Mouse (Mus musculus): ENCODE measurements around the gene Ifi35. TPM values are rescaled to one million over a fixed set of nuclear protein-coding genes. Genes with fewer than 3 reads are reported as not detected.
A peak's percentile ranks its signal among the peaks of the same experiment; 100 is the strongest.

The Ifi35 gene
- 2.2 TPM in 2 replicates for polyA plus RNA-seq (2016; fragmentation: Nextera tagmentation; extraction: Ambion mirVana)

DNA sequence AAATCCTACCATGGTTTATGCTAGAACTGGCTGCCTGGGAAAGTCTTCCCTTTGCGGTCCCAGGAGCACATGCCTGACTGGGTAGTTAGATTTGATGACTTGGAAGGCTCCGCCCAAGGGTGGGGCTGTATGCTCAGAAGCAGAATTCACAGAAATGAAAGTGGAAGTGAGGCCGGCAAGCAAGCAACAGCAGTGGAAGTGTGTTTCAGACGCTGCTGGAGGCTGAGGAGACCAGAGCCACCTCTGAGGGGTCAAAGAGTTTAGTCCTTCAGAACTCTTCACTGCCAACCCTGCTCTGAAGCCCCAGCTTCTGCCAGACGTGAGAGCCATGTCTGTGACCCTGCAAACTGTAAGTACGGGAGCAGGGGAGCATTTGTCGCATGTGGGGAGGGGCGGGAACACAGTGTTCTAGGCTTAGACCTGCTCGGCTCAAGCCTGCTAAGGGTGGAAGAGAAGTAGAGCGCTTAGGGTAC, at the start of gene Ifi35:
Gene Ifi35 (plus strand): TSS at position 134 of the 473 bp plus-strand sequence.
- 49% methylated on average over 10 of the region's 10 CpGs for WGBS
- H3K9ac ChIP-seq, result no peak within 1 kb of the TSS
- no peak for ATAC-seq (ENCODE audit: low FRiP score)

DNA sequence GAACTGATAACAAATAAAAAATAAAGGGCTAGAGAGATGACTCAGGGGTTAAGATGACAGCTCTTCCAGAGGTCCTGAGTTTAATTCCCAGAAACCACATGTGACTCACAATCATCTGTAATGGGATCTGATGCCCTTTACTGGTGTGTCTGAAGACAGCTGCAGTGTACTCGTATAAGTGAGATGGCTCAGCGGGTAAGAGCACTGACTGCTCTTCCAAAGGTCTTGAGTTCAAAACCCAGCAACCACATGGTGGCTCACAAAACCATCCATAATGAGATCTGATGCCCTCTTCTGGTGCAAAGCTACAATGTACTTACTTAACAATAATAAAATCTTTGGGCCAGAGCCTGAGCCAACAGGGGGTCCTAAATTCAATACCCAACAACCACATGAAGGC, 32.9 kb upstream of the Ifi35 start:
- peaks cover 8% of the 10 kb centered on the region for H3K4me1 ChIP-seq
- H3K27ac ChIP-seq, result no peak overlapping the region
- H3K36me3 ChIP-seq (replicated peaks), result peaks cover 37% of the 10 kb centered on the region
- H3K9ac ChIP-seq, result no peak overlapping the region
- 90% methylated on average over 2 of the region's 2 CpGs for WGBS
- no peak overlapping the region for H3K4me3 ChIP-seq (replicated peaks)
- H3K27me3 ChIP-seq, result no peaks in the 10 kb centered on the region
- no peak for ATAC-seq (ENCODE audit: low FRiP score)
- no peak overlapping the region for H3K4me2 ChIP-seq
- H3K9me3 ChIP-seq, result no peaks in the 10 kb centered on the region

More for the DNA sequence above, at the start of gene Ifi35:
- peaks cover 27% of the 10 kb centered on the region for H3K36me3 ChIP-seq (replicated peaks)
- H3K27ac ChIP-seq, result no peak within 1 kb of the TSS
- H3K9me3 ChIP-seq, result no peaks in the 10 kb centered on the region
- H3K4me1 ChIP-seq, result peaks cover 10% of the 10 kb centered on the region
- no peaks in the 10 kb centered on the region for H3K27me3 ChIP-seq
- 0 out of 2 replicates have a peak within 1 kb of the TSS, but pooled peaks have one; percentile 4 for H3K4me3 ChIP-seq (replicated peaks)
- peak within 1 kb of the TSS; percentile 8; the same call in 1 of the 2 replicates for H3K4me2 ChIP-seq

DNA sequence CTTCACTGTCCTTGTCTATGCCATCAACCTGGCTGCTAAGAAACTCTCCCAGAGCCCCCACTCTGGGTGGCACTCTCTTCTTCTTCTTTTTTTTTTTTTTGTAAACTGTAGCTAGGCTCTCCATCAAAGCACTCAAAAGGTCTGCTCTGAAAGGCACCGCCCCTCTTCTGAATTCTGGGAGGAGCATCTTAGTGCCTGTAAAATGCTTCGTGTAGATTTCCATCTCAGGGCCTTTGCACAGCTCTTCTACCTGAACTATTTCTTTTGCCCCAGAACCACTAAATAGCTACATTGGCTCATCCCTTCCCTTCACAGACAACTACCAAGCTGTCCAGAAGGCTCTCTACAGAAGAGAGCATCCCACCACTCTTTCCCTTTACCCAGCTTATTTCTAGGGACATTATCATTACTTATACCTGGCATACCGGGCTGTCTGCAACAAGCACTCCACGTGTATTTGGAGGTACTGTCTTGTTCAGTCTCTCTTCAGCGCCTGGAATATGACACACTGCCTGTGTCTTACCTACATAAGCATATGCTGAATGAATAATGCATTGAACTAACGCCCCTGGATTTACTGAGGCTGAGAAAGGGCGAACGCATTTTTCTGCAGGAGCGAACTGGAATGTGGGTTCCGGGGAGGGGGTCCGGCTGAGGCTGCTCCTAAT, 31.6 kb upstream of the Ifi35 start:
- Histone ChIP-seq H3K27me3 (no peaks in the 10 kb centered on the region), H3K9me3 (no peaks in the 10 kb centered on the region), H3K4me1 (peaks cover 8% of the 10 kb centered on the region), H3K4me3 (replicated peaks) (peak overlapping the region; percentile 84), H3K9ac (peak overlapping the region; percentile 87), H3K36me3 (replicated peaks) (peaks cover 24% of the 10 kb centered on the region), H3K4me2 (peak overlapping the region; percentile 89), H3K27ac (peak overlapping the region; percentile 82)
- no peak; the same call in 1 of the 2 replicates for ATAC-seq (ENCODE audit: low FRiP score)
- WGBS, result 2% methylated on average over 11 of the region's 11 CpGs

- Histone ChIP-seq H3K27me3 (no peaks in the 10 kb centered on the region), H3K27ac (peak within 1 kb of the TSS; percentile 82), H3K9me3 (no peaks in the 10 kb centered on the region), H3K9ac (peak within 1 kb of the TSS; percentile 87), H3K4me1 (peaks cover 8% of the 10 kb centered on the region), H3K4me3 (replicated peaks) (peak within 1 kb of the TSS; percentile 84), H3K36me3 (replicated peaks) (peaks cover 17% of the 10 kb centered on the region), H3K4me2 (peak within 1 kb of the TSS; percentile 89)
- WGBS, result 1% methylated on average over 45 of the region's 45 CpGs
- peak; percentile 86 for ATAC-seq (ENCODE audit: low FRiP score)
These were observed 30.9 kb upstream of the Ifi35 start, which contains the start of gene Aarsd1 for GRCm38 (mm10) chr11:101417101-101417855. Gene Aarsd1 (minus strand): TSS chr11:101417615.

- no peaks in the 10 kb centered on the region for H3K9me3 ChIP-seq
- no peak overlapping the region for H3K4me2 ChIP-seq
- H3K36me3 ChIP-seq (replicated peaks), result peaks cover under 1% of the 10 kb centered on the region; the same call in 1 of the 2 replicates
- WGBS, result 64% methylated on average over 6 of the region's 6 CpGs
- no peak overlapping the region for H3K27ac ChIP-seq
- peaks cover 8% of the 10 kb centered on the region for H3K27me3 ChIP-seq
- no peak overlapping the region for H3K4me3 ChIP-seq (replicated peaks)
- ATAC-seq (ENCODE audit: low FRiP score), result no peak
- no peak overlapping the region for H3K9ac ChIP-seq
- H3K4me1 ChIP-seq, result peaks cover 11% of the 10 kb centered on the region
These were observed 29.2 kb upstream of the Ifi35 start for GRCm38 (mm10) chr11:101418991-101419390.

GRCm38 (mm10) chr11:101419610-101420009, 28.6 kb upstream of the Ifi35 start:
- peaks cover 11% of the 10 kb centered on the region for H3K27me3 ChIP-seq
- H3K4me3 ChIP-seq (replicated peaks), result no peak overlapping the region
- no peak for ATAC-seq (ENCODE audit: low FRiP score)
- no peak overlapping the region for H3K4me2 ChIP-seq
- H3K36me3 ChIP-seq (replicated peaks), result no peaks in the 10 kb centered on the region
- H3K4me1 ChIP-seq, result peaks cover 17% of the 10 kb centered on the region
- H3K9ac ChIP-seq, result no peak overlapping the region
- no peak overlapping the region for H3K27ac ChIP-seq
- 26% methylated on average over 3 of the region's 3 CpGs for WGBS
- H3K9me3 ChIP-seq, result no peaks in the 10 kb centered on the region

DNA sequence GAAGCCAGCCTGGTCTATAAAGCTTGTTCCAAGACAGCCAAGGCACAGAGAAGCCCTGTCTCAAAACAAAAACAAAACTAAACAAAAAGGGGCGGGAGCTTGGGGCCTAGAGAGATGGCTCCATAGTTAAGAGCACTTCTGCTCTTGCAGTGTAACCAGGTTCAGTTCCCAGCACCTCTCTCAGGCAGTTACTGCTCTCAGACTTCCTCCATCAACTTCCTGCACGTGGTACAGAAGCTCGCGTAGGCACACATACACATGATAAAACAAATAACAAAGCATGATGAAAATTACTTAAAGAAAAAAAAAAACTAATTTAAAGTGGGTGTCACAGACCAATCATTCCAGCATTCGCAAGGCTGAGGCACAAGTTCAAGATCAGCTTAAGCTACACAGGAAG, 28.1 kb upstream of the Ifi35 start:
- no peak overlapping the region for H3K9ac ChIP-seq
- no peak for ATAC-seq (ENCODE audit: low FRiP score)
- no peak overlapping the region for H3K4me2 ChIP-seq
- H3K4me1 ChIP-seq, result peaks cover 18% of the 10 kb centered on the region
- no peaks in the 10 kb centered on the region for H3K36me3 ChIP-seq (replicated peaks)
- peaks cover 11% of the 10 kb centered on the region for H3K27me3 ChIP-seq
- H3K27ac ChIP-seq, result no peak overlapping the region
- 90% methylated on average over 5 of the region's 5 CpGs for WGBS
- H3K9me3 ChIP-seq, result no peaks in the 10 kb centered on the region
- H3K4me3 ChIP-seq (replicated peaks), result no peak overlapping the region

GRCm38 (mm10) chr11:101424105-101424851, 23.9 kb upstream of the Ifi35 start, which contains the start of gene Gm27029:
Gene Gm27029 (minus strand): TSS chr11:101424796.
- Histone ChIP-seq H3K36me3 (replicated peaks) (peaks cover under 1% of the 10 kb centered on the region; the same call in 1 of the 2 replicates), H3K4me3 (replicated peaks) (peak within 1 kb of the TSS; percentile 99), H3K9me3 (no peaks in the 10 kb centered on the region), H3K27ac (peak within 1 kb of the TSS; percentile 89), H3K27me3 (peaks cover 11% of the 10 kb centered on the region), H3K9ac (peak within 1 kb of the TSS; percentile 88), H3K4me1 (peaks cover 30% of the 10 kb centered on the region), H3K4me2 (peak within 1 kb of the TSS; percentile 98)
- WGBS, result 5% methylated on average over 23 of the region's 23 CpGs
- peak; percentile 36 for ATAC-seq (ENCODE audit: low FRiP score)

DNA sequence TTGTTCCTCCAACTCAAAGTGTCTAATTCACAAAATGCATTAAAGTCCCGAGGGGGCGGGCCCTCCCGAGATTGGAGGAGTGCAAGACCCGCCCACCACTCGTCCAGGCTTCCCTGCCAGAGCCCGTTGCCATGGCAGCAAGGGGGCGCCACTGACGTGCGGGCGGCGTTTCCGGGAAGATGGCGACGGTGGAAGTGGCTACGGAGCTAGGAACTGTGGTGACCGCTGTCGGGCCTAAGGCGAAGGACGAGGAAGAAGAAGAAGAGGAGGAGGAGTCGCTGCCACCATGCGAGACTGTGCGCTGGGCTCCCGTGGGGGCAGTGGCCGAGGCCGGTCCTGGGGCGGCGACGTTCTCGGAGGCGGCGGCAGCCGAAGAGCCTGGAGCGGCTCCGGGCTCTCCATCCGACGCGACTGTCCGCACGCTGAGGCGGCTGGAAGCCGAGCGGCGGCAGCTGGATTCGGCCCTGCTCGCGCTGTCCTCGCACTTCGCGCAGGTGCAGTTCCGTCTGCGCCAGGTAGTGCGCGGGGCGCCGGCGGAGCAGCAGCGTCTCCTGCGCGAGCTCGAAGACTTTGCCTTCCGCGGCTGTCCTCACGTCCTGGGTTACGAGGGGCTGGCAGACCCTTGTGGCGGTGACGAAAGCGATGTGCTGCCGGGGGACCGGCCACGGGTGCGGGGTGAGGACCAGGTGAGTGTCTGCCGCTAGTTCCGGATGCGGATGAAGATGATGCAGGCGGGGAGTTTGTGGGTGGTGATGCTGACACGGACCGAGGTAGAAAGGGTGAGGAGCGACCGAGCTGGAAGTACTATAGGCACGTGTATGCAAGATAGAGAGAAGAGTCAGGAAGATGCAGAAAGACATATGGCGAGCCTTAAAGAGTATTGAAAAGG, 23.0 kb upstream of the Ifi35 start, which contains the start of the genes Rundc1 and Ptges3l:
Gene Rundc1 (plus strand): TSS at position 161 of the 889 bp plus-strand sequence.
Gene Ptges3l (minus strand): TSS at position 409 of the 889 bp plus-strand sequence.
- H3K27me3 ChIP-seq, result peaks cover 11% of the 10 kb centered on the region
- H3K9ac ChIP-seq, result peak within 1 kb of the TSS; percentile 88
- H3K9me3 ChIP-seq, result no peaks in the 10 kb centered on the region
- ATAC-seq (ENCODE audit: low FRiP score), result peak; percentile 93
- H3K36me3 ChIP-seq (replicated peaks), result peaks cover 9% of the 10 kb centered on the region
- WGBS, result under 1% methylated on average over 81 of the region's 81 CpGs
- H3K4me3 ChIP-seq (replicated peaks), result peak within 1 kb of the TSS; percentile 99
- peak within 1 kb of the TSS; percentile 98 for H3K4me2 ChIP-seq
- peak within 1 kb of the TSS; percentile 89 for H3K27ac ChIP-seq
- H3K4me1 ChIP-seq, result peaks cover 30% of the 10 kb centered on the region

DNA sequence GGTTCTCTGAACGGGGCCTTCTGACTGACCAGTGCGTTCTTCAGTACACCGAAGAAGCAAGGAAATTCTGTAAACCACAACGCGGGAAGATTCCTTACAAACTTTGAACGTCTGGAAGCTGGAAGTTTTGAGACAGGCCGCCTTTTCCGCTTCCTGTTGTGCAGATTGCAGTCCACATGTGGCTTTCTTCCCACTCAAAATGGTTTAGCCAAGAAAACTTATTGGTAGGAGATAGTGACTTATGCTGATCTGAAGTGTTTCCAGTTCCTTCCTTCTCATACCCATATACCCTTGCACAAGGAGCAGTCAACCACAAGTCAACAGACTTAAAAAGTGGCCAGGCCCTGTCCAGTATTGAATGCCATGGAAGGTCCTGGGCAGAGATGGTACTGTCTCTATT, 22.0 kb upstream of the Ifi35 start:
- no peak overlapping the region for H3K27ac ChIP-seq
- H3K36me3 ChIP-seq (replicated peaks), result peaks cover 19% of the 10 kb centered on the region
- peak overlapping the region; percentile 98 for H3K4me2 ChIP-seq
- 71% methylated on average over 8 of the region's 8 CpGs for WGBS
- H3K4me1 ChIP-seq, result peaks cover 30% of the 10 kb centered on the region
- no peak for ATAC-seq (ENCODE audit: low FRiP score)
- H3K9me3 ChIP-seq, result no peaks in the 10 kb centered on the region
- H3K27me3 ChIP-seq, result peaks cover 11% of the 10 kb centered on the region
- peak overlapping the region; percentile 88; the same call in 1 of the 2 replicates for H3K9ac ChIP-seq
- H3K4me3 ChIP-seq (replicated peaks), result peak overlapping the region; percentile 99

DNA sequence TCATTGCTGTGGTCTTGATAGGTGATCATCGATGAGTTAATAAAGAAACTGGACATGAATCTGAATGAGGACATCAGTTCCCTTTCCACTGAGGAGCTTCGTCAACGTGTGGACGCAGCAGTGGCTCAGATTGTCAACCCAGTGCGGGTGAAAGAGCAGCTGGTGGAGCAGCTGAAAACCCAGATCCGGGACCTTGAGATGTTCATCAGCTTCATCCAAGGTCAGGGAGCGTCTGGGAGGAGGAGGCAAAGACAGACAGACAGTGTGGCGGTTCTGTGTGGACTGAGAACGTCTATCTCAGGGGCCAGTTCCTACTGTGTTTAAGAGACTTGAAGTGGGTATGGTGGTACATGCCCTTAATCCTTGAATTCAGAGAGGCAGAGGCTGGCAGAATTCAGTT, 16.9 kb upstream of the Ifi35 start:
- no peaks in the 10 kb centered on the region for H3K9me3 ChIP-seq
- H3K36me3 ChIP-seq (replicated peaks), result peaks cover 65% of the 10 kb centered on the region
- no peak overlapping the region for H3K4me2 ChIP-seq
- 93% methylated on average over 9 of the region's 9 CpGs for WGBS
- ATAC-seq (ENCODE audit: low FRiP score), result no peak
- no peak overlapping the region for H3K9ac ChIP-seq
- H3K27me3 ChIP-seq, result no peaks in the 10 kb centered on the region
- no peak overlapping the region for H3K27ac ChIP-seq
- H3K4me3 ChIP-seq (replicated peaks), result no peak overlapping the region
- peaks cover 9% of the 10 kb centered on the region for H3K4me1 ChIP-seq

Measured in forebrain, embryonic 12.5 days (tissue).